In the genomic region with DNA sequence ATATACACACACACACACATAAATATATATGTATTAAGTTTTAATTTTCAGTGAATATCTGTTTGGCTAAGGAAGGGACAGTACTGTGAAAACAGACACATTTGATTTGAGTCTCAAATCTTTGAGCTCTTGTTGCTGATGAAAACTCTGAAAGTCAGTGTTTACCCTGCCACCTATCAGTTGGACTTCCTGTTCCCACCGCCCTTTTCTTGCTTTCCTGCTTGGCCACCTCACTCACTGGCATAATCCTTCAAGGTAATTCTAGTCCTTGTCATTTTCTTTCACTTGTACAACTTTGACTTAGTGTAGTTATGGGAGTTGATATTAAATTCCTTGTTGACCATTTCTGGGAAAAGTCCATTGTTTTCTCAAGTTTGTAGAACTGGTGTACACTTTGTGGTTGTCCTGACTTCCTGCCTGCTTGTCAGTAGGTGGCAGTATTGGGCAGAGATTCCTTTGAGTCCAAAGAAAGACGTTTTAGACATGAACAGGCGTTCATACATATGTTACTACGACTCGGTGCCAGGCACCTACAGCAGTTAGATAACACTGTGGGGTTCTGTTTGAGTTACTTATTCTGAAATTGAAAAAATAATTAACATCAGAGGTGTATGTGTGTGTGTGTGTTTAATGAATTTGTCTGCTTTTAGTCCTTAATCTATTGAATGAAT, we compare ENCODE assay signal across 9 mouse cellular contexts.
DNase-seq lines count a peak whose midpoint lies in the region; ATAC-seq and TF ChIP-seq lines count a peak whose summit lies in the region.
"Had no signal": no experiment of that assay in that cellular context is flagged by ENCODE, and none has a peak within 500 bp of the region (broad histone marks: within the 10 kb centered on the region; RNA-seq: fewer than 3 reads in every experiment).

No protein-coding gene starts in this region.

- no peaks in the 10 kb centered on the region for H3K27me3 ChIP-seq in embryonic facial prominence, embryonic 11.5 days (ENCODE audit: control insufficient read depth, insufficient read depth, low read length)
- H3K27me3 ChIP-seq in stomach, embryonic 15.5 days (replicated peaks), result no peaks in the 10 kb centered on the region
- H3K27me3 ChIP-seq: hindbrain, embryonic 15.5 days had no signal

- no peaks in the 10 kb centered on the region for H3K36me3 ChIP-seq in embryonic facial prominence, embryonic 11.5 days (replicated peaks; ENCODE audit: control insufficient read depth, insufficient read depth, low read depth, low read length)
- H3K36me3 ChIP-seq in stomach, embryonic 15.5 days, result no peaks in the 10 kb centered on the region
- H3K36me3 ChIP-seq: hindbrain, embryonic 15.5 days had no signal

- peak; percentile 2 for DNase-seq in cerebellum, adult 8-10 months
- no peak for DNase-seq in cerebellum, adult 11-12 months
- DNase-seq in WW6 (ENCODE audit: low read depth, low spot score), result peak; percentile 16
- peak; percentile 73 for DNase-seq in embryonic facial prominence, embryonic 11.5 days (ENCODE audit: low spot score)
- DNase-seq in induced T-regulatory cell, adult 2 months (ENCODE audit: low read depth), result peak; percentile 53
- peak; percentile 29 to 42 for DNase-seq in left cerebral cortex, adult 2 months (ENCODE audit: extremely low spot score in 1 of 2, low spot score in 2 of 2)

- no peak overlapping the region for H3K27ac ChIP-seq in embryonic facial prominence, embryonic 11.5 days (replicated peaks; ENCODE audit: low read depth, low read length)
- no peak overlapping the region for H3K27ac ChIP-seq in left cerebral cortex, adult 2 months
- no peak overlapping the region for H3K27ac ChIP-seq in stomach, embryonic 15.5 days
- H3K27ac ChIP-seq: hindbrain, embryonic 15.5 days had no signal

- H3K9ac ChIP-seq in embryonic facial prominence, embryonic 11.5 days (replicated peaks; ENCODE audit: low read length), result no peak overlapping the region
- H3K9ac ChIP-seq in stomach, embryonic 15.5 days, result no peak overlapping the region
- H3K9ac ChIP-seq: hindbrain, embryonic 15.5 days had no signal

- 36% methylated on average over 5 of the region's 5 CpGs for WGBS in embryonic facial prominence, embryonic 11.5 days
- 31% methylated on average over 5 of the region's 5 CpGs for WGBS in stomach, embryonic 15.5 days

- H3K4me3 ChIP-seq in embryonic facial prominence, embryonic 11.5 days (ENCODE audit: low read depth, low read length), result no peak overlapping the region
- H3K4me3 ChIP-seq in left cerebral cortex, adult 2 months, result no peak overlapping the region
- no peak overlapping the region for H3K4me3 ChIP-seq in stomach, embryonic 15.5 days (replicated peaks)
- H3K4me3 ChIP-seq: hindbrain, embryonic 15.5 days had no signal

- TF ChIP-seq CTCF in left cerebral cortex, adult 2 months (IDR thresholded peaks at IDR 0.05), result peak; percentile 80

- no peak for ATAC-seq in embryonic facial prominence, embryonic 11.5 days (replicated peaks; ENCODE audit: insufficient number of reproducible peaks, low FRiP score, low TSS enrichment, low read depth)
- ATAC-seq in megakaryocyte-erythroid progenitor cell, adult 5-6 weeks (replicated peaks; ENCODE audit: low FRiP score, low TSS enrichment, poor library complexity, severe bottlenecking), result peak; percentile 95
- 0 out of 2 replicates have a peak, but pooled peaks have one; percentile 31 for ATAC-seq in stomach, embryonic 15.5 days (ENCODE audit: insufficient read depth, low FRiP score, low read depth)

- H3K4me1 ChIP-seq in embryonic facial prominence, embryonic 11.5 days (ENCODE audit: control insufficient read depth, insufficient read depth, low read length), result no peaks in the 10 kb centered on the region
- no peaks in the 10 kb centered on the region for H3K4me1 ChIP-seq in stomach, embryonic 15.5 days
- H3K4me1 ChIP-seq: hindbrain, embryonic 15.5 days had no signal

- H3K4me2 ChIP-seq in embryonic facial prominence, embryonic 11.5 days (ENCODE audit: low read depth, low read length), result no peak overlapping the region
- no peak overlapping the region for H3K4me2 ChIP-seq in stomach, embryonic 15.5 days
- H3K4me2 ChIP-seq: hindbrain, embryonic 15.5 days had no signal

- intact Hi-C loops in left cerebral cortex, adult 2 months (cut with DNase I), result loop anchor here (2.0 kb wide), 1 partner anchor 75 kb away; no protein-coding TSS in a partner anchor

- no peaks in the 10 kb centered on the region for H3K9me3 ChIP-seq in embryonic facial prominence, embryonic 11.5 days (replicated peaks; ENCODE audit: control insufficient read depth, low read length)
- H3K9me3 ChIP-seq in stomach, embryonic 15.5 days, result no peaks in the 10 kb centered on the region
- H3K9me3 ChIP-seq: hindbrain, embryonic 15.5 days had no signal
